Mouse (Mus musculus): ENCODE results near the gene Atp8a2. TPM values are rescaled to one million over a fixed set of nuclear protein-coding genes. Genes with fewer than 3 reads are reported as not detected.

Gene Atp8a2
- total and polyA plus RNA-seq, 2 experiments from 2014 or later = 5.2 to 115 TPM

DNA sequence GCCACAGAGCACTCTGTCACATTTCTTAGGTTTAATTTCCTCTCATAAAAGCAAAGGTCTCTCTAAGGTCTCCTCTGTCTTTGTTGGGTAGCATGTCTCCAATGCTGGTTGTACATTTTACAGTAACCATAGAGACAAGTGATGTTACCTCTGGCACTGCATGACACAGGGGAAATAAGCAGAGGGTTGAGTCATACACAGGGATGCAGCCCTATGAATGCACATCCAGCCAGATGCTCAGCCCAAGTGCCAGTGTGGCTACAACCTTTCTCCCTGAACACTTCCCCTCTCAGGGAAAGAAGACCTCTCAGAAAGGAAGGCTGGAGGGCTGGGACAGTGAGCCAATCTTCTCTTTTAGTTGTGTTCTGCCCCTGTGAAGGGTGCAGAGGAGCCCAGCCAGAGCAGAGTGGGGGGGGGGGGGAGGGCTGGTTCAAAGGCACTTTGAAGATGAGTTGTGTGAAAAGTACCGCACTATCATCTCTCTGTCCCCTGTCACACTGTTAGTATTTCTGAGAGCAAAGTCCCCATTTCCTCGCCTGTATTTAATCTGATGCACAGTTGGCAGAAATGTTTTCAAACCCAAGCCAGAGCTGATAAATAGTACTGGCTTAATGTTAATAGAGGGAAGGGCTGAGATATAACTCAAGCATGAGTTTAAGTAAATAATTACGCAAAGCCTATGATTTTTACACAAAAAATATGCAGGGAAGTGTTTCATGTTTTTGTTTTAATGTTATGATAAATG, 467.5 kb downstream of the Atp8a2 start:
- WGBS = 54% methylated on average over 3 of the region's 3 CpGs
- no peak for DNase-seq (ENCODE audit: low spot score)
- TF ChIP-seq EP300 (IDR thresholded peaks at IDR 0.05; ENCODE audit: low read depth) (no peak), CTCF (IDR thresholded peaks at IDR 0.05; ENCODE audit: low read depth) (no peak)

GRCm38 (mm10) chr14:59727016-59727415, 470.0 kb downstream of the Atp8a2 start:
- Histone ChIP-seq H3K27ac (ENCODE audit: low read depth) (no peak overlapping the region), H3K9ac (replicated peaks; ENCODE audit: low read depth, low read length) (no peak overlapping the region), H3K4me2 (ENCODE audit: low read depth, low read length) (no peak overlapping the region), H3K9me3 (replicated peaks; ENCODE audit: control insufficient read depth, low read length) (no peaks in the 10 kb centered on the region), H3K36me3 (replicated peaks; ENCODE audit: control insufficient read depth, insufficient read depth, low read length) (no peaks in the 10 kb centered on the region), H3K27me3 (ENCODE audit: control insufficient read depth, insufficient read depth, low read length) (no peaks in the 10 kb centered on the region), H3K4me1 (ENCODE audit: control insufficient read depth, insufficient read depth) (peaks cover 4% of the 10 kb centered on the region; the same call in 1 of the 2 replicates), H3K4me3 (ENCODE audit: low read depth, low read length) (no peak overlapping the region)
- 56% methylated on average over 4 of the region's 4 CpGs for WGBS
- ATAC-seq (ENCODE audit: insufficient read depth, low read depth) (no peak), DNase-seq (ENCODE audit: low spot score) (no peak)
- TF ChIP-seq CTCF (IDR thresholded peaks at IDR 0.05; ENCODE audit: low read depth) = no peak
- TF ChIP-seq EP300 (IDR thresholded peaks at IDR 0.05; ENCODE audit: low read depth) = no peak

More for the DNA sequence above, 467.5 kb downstream of the Atp8a2 start:
- no peaks in the 10 kb centered on the region for H3K4me1 ChIP-seq (ENCODE audit: control insufficient read depth, insufficient read depth)
- no peak overlapping the region for H3K27ac ChIP-seq (ENCODE audit: low read depth)
- no peaks in the 10 kb centered on the region for H3K27me3 ChIP-seq (ENCODE audit: control insufficient read depth, insufficient read depth, low read length)
- no peak overlapping the region for H3K9ac ChIP-seq (replicated peaks; ENCODE audit: low read depth, low read length)
- no peaks in the 10 kb centered on the region for H3K9me3 ChIP-seq (replicated peaks; ENCODE audit: control insufficient read depth, low read length)
- no peak overlapping the region for H3K4me2 ChIP-seq (ENCODE audit: low read depth, low read length)
- no peaks in the 10 kb centered on the region for H3K36me3 ChIP-seq (replicated peaks; ENCODE audit: control insufficient read depth, insufficient read depth, low read length)
- no peak overlapping the region for H3K4me3 ChIP-seq (ENCODE audit: low read depth, low read length)
- no peak for ATAC-seq (ENCODE audit: insufficient read depth, low read depth)

- no peak overlapping the region for H3K4me2 ChIP-seq (ENCODE audit: low read depth, low read length)
- ATAC-seq (ENCODE audit: insufficient read depth, low read depth) (no peak), DNase-seq (ENCODE audit: low spot score) (no peak)
- peaks cover 9% of the 10 kb centered on the region; the same call in 1 of the 2 replicates for H3K4me1 ChIP-seq (ENCODE audit: control insufficient read depth, insufficient read depth)
- no peak overlapping the region for H3K4me3 ChIP-seq (ENCODE audit: low read depth, low read length)
- H3K27ac ChIP-seq (ENCODE audit: low read depth) = no peak overlapping the region
- WGBS = 79% methylated on average over 2 of the region's 2 CpGs
- H3K9me3 ChIP-seq (replicated peaks; ENCODE audit: control insufficient read depth, low read length) = no peaks in the 10 kb centered on the region
- H3K9ac ChIP-seq (replicated peaks; ENCODE audit: low read depth, low read length) = no peak overlapping the region
- no peak for TF ChIP-seq EP300 (IDR thresholded peaks at IDR 0.05; ENCODE audit: low read depth)
- no peak for TF ChIP-seq CTCF (IDR thresholded peaks at IDR 0.05; ENCODE audit: low read depth)
- no peaks in the 10 kb centered on the region for H3K27me3 ChIP-seq (ENCODE audit: control insufficient read depth, insufficient read depth, low read length)
- no peaks in the 10 kb centered on the region for H3K36me3 ChIP-seq (replicated peaks; ENCODE audit: control insufficient read depth, insufficient read depth, low read length)
Measured at GRCm38 (mm10) chr14:59723163-59723562, 473.8 kb downstream of the Atp8a2 start.

- no peak overlapping the region for H3K27ac ChIP-seq (ENCODE audit: low read depth)
Measured at GRCm38 (mm10) chr14:59721957-59722356, 475.0 kb downstream of the Atp8a2 start.

GRCm38 (mm10) chr14:59721356-59721755, 475.6 kb downstream of the Atp8a2 start:
- H3K27ac ChIP-seq (ENCODE audit: low read depth) = no peak overlapping the region
- H3K27me3 ChIP-seq (ENCODE audit: control insufficient read depth, insufficient read depth, low read length) = no peaks in the 10 kb centered on the region
- 89% methylated on average over 3 of the region's 3 CpGs for WGBS
- H3K9me3 ChIP-seq (replicated peaks; ENCODE audit: control insufficient read depth, low read length) = no peaks in the 10 kb centered on the region
- H3K36me3 ChIP-seq (replicated peaks; ENCODE audit: control insufficient read depth, insufficient read depth, low read length) = no peaks in the 10 kb centered on the region
- DNase-seq (ENCODE audit: low spot score) (no peak), ATAC-seq (ENCODE audit: insufficient read depth, low read depth) (no peak)
- no peak overlapping the region for H3K4me2 ChIP-seq (ENCODE audit: low read depth, low read length)
- no peak overlapping the region for H3K9ac ChIP-seq (replicated peaks; ENCODE audit: low read depth, low read length)
- peaks cover 9% of the 10 kb centered on the region; the same call in 1 of the 2 replicates for H3K4me1 ChIP-seq (ENCODE audit: control insufficient read depth, insufficient read depth)
- no peak for TF ChIP-seq EP300 (IDR thresholded peaks at IDR 0.05; ENCODE audit: low read depth)
- no peak for TF ChIP-seq CTCF (IDR thresholded peaks at IDR 0.05; ENCODE audit: low read depth)
- H3K4me3 ChIP-seq (ENCODE audit: low read depth, low read length) = no peak overlapping the region

More at GRCm38 (mm10) chr14:59721957-59722356, 475.0 kb downstream of the Atp8a2 start:
- Histone ChIP-seq H3K4me3 (ENCODE audit: low read depth, low read length) (no peak overlapping the region), H3K27me3 (ENCODE audit: control insufficient read depth, insufficient read depth, low read length) (no peaks in the 10 kb centered on the region), H3K4me1 (ENCODE audit: control insufficient read depth, insufficient read depth) (peaks cover 9% of the 10 kb centered on the region; the same call in 1 of the 2 replicates), H3K9me3 (replicated peaks; ENCODE audit: control insufficient read depth, low read length) (no peaks in the 10 kb centered on the region), H3K36me3 (replicated peaks; ENCODE audit: control insufficient read depth, insufficient read depth, low read length) (no peaks in the 10 kb centered on the region), H3K4me2 (ENCODE audit: low read depth, low read length) (no peak overlapping the region), H3K9ac (replicated peaks; ENCODE audit: low read depth, low read length) (no peak overlapping the region)
- WGBS = 35% methylated on average over 4 of the region's 4 CpGs
- DNase-seq (ENCODE audit: low spot score) (no peak), ATAC-seq (ENCODE audit: insufficient read depth, low read depth) (no peak)
- TF ChIP-seq EP300 (IDR thresholded peaks at IDR 0.05; ENCODE audit: low read depth) (no peak), CTCF (IDR thresholded peaks at IDR 0.05; ENCODE audit: low read depth) (no peak)

Data from heart, postnatal 0 days (tissue).